Mouse (Mus musculus) v-Abl transformed pro-B cells (cell line): Measurements from ENCODE around the gene Mfap1a.

Experiments
- in situ Hi-C, 2 experiments: fragments of 400-800 bp; cut with MboI; formaldehyde crosslinking; loops; one replicate each; pipeline ENCODE4 v1.15.1; 2025; ENCODE audit not compliant: unreplicated experiment in 2 of 2

Gene Mfap1a

DNA sequence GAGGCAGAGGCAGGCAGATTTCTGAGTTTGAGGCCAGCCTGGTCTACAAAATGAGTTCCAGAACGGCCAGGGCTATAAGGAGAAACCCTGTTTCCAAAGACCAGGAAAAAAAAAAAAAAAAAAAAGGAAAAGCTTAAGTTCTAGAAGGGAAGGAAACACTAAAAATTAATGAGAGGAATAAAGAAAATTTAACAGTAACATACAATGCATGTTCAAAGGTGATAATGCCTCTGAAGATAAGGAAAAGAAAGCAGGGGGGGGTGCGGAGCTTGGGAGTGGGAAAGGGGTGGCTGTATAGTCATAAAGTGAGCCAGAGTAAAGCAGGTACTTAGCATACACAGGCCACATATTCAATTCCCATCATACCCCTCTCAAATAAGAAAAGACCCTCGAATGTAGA lies 61.3 kb downstream of the Mfap1a start:
- in situ Hi-C loops, result loop anchor here in 1 of 2 experiments (5.0 kb wide), 1 partner anchor 33 kb away; the partner anchor contains the start of genes Catsper2 and Pdia3

- in situ Hi-C loops, result no loop called here
These were observed 62.3 kb downstream of the Mfap1a start, which contains the start of gene Ell3 for GRCm38 (mm10) chr2:121444178-121444577. TSS of gene Ell3 (minus strand) at chr2:121444278.

DNA sequence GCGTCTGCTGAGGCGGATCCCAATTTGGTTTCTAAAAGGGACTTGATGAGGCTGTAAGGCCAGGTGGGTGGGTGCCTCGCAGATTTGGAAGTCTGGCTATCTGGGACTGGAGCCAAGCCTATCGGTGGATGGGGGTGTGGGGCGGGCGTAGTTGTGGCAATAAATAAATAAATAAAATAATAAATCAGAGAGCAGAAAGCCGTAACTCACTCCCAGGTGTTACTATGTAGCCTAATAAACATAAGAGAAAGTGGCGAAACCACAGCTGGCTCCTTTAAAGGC lies 63.5 kb downstream of the Mfap1a start:
- in situ Hi-C loops, result no loop called here

DNA sequence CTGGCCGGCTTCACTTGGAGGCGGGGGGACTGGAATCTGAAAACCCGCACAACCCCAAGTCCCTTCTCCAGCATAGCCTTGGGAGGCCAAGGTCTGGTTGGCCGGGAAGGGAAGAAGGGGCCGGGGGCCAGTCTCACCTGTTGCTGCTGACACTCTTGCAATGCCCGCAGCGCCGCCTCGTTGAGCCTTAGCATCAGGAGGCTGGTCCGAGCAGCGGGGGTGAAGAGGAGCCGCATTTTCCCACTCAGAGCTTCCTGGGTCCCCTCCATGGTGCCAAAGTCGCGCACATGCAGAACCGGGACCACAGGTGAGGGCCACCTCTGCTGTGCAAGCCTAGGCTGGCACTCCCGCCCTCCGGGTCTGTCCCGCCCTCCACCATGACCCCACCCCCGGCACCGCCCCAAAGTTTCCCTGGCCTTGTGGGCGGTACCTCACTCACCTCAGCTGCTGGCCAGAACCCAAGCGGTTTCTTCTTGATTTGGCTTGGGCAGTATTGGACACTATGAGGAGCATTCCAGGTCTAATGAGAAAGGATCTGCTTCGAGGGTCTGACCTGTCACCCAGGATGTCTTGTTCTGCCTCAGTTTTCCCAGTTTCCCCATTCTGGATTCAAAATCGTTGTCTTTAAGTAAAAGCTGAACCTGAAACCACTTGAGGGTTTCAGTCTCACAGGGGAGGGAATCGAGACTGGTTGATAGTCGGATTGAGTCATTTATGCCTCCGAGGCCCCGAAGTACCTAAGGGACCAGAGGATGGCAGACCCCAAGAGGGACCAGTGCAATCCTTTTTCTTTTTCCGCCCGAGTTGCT lies 64.0 kb downstream of the Mfap1a start:
- in situ Hi-C loops, result no loop called here
